Mouse (Mus musculus): ENCODE data around the gene B020031M17Rik. TPM values are rescaled to one million over a fixed set of nuclear protein-coding genes. Genes with fewer than 3 reads are reported as not detected.
A peak's percentile ranks its signal among the peaks of the same experiment; 100 is the strongest.
"Not testable (repeated sequence)": the region's sequence is repeated elsewhere in the genome, so short reads cannot be mapped to it uniquely, and the experiment has no call there.

The B020031M17Rik gene
- polyA plus RNA-seq, 1 experiment from 2014 or later, result not detected

DNA sequence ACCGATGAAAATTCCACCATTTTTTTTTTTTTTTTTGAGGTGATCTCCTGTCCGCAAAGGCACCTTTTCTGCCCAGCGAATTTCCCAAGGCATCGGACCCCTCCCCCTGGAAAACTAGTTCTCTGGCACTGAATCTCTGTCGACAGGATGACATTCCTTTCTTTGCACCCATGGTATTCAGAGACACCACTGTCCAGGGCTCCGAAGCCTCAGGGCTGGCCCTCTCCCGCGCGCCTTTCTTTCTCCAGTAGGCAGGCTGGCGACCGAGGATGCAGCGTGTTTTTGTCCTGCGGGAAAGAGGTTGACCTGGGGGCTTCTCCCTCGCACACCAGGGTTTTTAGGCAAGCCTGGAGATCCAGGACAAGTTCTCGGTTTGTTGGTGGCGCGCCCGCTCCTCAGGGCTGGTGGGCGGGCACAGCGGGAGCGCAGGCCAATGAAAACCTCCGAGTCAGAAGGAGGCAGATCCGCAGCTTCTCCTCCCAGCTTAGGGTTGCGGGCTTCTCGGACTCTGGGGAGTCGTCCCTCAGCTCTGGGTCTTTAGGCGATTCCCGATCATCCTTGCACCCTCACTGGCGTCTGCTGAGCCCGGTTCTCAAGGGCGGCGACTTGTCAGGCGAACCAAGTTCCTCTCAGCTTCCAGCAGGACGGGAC lies 14.8 kb upstream of the B020031M17Rik start:
- not testable (repeated sequence) for H3K4me3 ChIP-seq (ENCODE audit: low read depth, low read length); H3K36me3 ChIP-seq (ENCODE audit: control insufficient read depth, insufficient read depth, low read length); H3K27me3 ChIP-seq (ENCODE audit: control insufficient read depth, insufficient read depth, low read length); H3K4me2 ChIP-seq (ENCODE audit: low read depth, low read length, severe bottlenecking); DNase-seq (ENCODE audit: low spot score); H3K9ac ChIP-seq (ENCODE audit: low read length); H3K4me1 ChIP-seq (replicated peaks; ENCODE audit: control insufficient read depth, insufficient read depth, low read length); H3K9me3 ChIP-seq (ENCODE audit: control insufficient read depth, low read length); H3K27ac ChIP-seq (ENCODE audit: low read depth, low read length)
- peak; percentile 85 for ATAC-seq (replicated peaks; ENCODE audit: low FRiP score)
- WGBS, result 1% methylated on average over 14 of the region's 34 CpGs

DNA sequence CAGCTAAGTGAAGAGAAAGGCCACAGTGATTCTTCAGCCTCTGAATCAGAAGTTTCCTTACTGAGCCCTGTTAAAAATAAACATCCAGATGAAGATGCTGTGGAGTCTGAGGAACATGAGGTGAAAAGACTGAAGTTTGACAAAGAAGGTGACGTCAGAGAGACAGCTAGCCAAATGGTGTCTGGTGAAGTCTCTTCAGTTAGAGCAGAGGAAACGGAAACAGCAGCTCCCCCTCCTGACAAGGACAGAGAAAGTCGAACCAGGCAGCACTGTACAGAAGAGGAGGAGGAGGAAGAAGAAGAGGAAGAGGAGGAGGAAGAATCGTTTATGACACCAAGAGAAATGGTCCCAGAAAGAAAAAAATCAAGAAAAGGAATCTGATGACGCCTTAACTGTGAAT lies 12.2 kb upstream of the B020031M17Rik start:
- H3K4me2 ChIP-seq (ENCODE audit: low read depth, low read length, severe bottlenecking); H3K4me1 ChIP-seq (replicated peaks; ENCODE audit: control insufficient read depth, insufficient read depth, low read length); H3K9ac ChIP-seq (ENCODE audit: low read length); H3K27me3 ChIP-seq (ENCODE audit: control insufficient read depth, insufficient read depth, low read length); H3K9me3 ChIP-seq (ENCODE audit: control insufficient read depth, low read length); H3K36me3 ChIP-seq (ENCODE audit: control insufficient read depth, insufficient read depth, low read length); DNase-seq (ENCODE audit: low spot score); H3K4me3 ChIP-seq (ENCODE audit: low read depth, low read length); H3K27ac ChIP-seq (ENCODE audit: low read depth, low read length); ATAC-seq (replicated peaks; ENCODE audit: low FRiP score): not testable (repeated sequence)
- no CpG with 5 or more reads among the region's 5 CpGs for WGBS

DNA sequence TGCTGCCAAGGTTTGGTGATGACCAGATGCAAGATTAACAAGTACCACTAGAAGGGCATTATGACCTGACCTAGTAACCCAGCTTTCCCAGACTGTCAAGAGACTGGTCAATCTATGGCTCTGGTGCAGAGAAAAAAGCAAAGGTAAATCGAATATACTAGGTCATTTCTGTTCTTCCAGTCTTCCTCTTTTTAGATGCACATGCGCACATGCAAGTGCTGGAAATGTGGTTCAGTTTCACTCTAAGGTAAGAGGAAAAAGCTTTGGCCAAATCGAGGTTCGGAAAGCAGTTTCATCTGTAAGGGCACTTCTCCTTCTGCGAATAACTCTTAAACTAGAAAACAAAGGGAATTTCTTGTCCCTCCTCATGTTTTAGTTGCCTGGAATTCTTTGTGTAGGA lies 5.0 kb upstream of the B020031M17Rik start:
- not testable (repeated sequence) for H3K27me3 ChIP-seq (ENCODE audit: control insufficient read depth, insufficient read depth, low read length); H3K4me1 ChIP-seq (replicated peaks; ENCODE audit: control insufficient read depth, insufficient read depth, low read length); ATAC-seq (replicated peaks; ENCODE audit: low FRiP score); H3K9me3 ChIP-seq (ENCODE audit: control insufficient read depth, low read length); H3K36me3 ChIP-seq (ENCODE audit: control insufficient read depth, insufficient read depth, low read length); H3K4me2 ChIP-seq (ENCODE audit: low read depth, low read length, severe bottlenecking); H3K9ac ChIP-seq (ENCODE audit: low read length); H3K27ac ChIP-seq (ENCODE audit: low read depth, low read length); DNase-seq (ENCODE audit: low spot score); H3K4me3 ChIP-seq (ENCODE audit: low read depth, low read length)
- WGBS, result no CpG with 5 or more reads among the region's 5 CpGs

DNA sequence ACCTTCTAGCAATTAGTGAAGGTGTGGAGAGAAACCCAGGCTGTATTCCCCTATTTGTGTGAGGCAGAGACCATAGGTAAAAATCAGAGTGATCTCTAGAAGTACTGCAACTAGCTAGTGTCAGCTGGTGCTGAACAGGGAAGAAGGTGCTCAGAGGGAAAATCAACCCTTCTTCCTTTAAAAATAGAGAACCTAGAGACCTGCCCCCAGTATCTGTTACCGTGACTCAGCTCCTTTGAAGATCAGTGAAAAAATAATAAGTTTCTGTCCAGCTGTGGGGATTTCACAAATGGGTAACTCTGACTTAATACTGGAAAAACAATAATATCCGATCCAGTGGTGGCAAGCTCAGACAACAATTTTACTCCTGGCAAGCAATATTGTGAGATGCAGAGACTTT lies 4.5 kb upstream of the B020031M17Rik start:
- not testable (repeated sequence) for DNase-seq (ENCODE audit: low spot score); H3K4me3 ChIP-seq (ENCODE audit: low read depth, low read length); ATAC-seq (replicated peaks; ENCODE audit: low FRiP score); H3K9ac ChIP-seq (ENCODE audit: low read length); H3K4me2 ChIP-seq (ENCODE audit: low read depth, low read length, severe bottlenecking); H3K9me3 ChIP-seq (ENCODE audit: control insufficient read depth, low read length); H3K27me3 ChIP-seq (ENCODE audit: control insufficient read depth, insufficient read depth, low read length); H3K27ac ChIP-seq (ENCODE audit: low read depth, low read length); H3K36me3 ChIP-seq (ENCODE audit: control insufficient read depth, insufficient read depth, low read length); H3K4me1 ChIP-seq (replicated peaks; ENCODE audit: control insufficient read depth, insufficient read depth, low read length)
- WGBS, result 63% methylated on average over 1 of the region's 2 CpGs

DNA sequence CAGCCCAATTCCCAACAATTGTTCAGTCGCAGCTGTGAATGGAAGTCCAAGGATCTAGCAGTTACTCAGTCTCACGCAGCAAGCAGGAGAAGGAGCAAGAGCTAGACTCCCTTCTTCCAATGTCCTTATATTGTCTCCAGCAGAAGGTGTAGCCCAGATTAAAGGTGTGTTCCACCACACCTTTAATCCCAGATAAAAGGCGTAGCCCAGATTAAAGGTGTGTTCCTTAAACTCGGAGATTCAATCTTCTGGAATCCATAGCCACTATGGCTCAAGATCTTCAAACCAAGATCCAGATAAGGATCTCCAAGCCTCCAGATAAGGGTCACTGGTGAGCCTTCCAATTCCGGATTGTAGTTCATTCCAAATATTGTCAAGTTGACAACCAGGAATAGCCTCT lies 21.4 kb downstream of the B020031M17Rik start, which contains the start of gene Gm21761:
TSS of gene Gm21761 (minus strand) at position 101 of the 400 bp plus-strand sequence.
- H3K27me3 ChIP-seq (ENCODE audit: control insufficient read depth, insufficient read depth, low read length); H3K36me3 ChIP-seq (ENCODE audit: control insufficient read depth, insufficient read depth, low read length); DNase-seq (ENCODE audit: low spot score); H3K4me2 ChIP-seq (ENCODE audit: low read depth, low read length, severe bottlenecking); H3K9me3 ChIP-seq (ENCODE audit: control insufficient read depth, low read length); H3K9ac ChIP-seq (ENCODE audit: low read length); H3K27ac ChIP-seq (ENCODE audit: low read depth, low read length); H3K4me3 ChIP-seq (ENCODE audit: low read depth, low read length); ATAC-seq (replicated peaks; ENCODE audit: low FRiP score); H3K4me1 ChIP-seq (replicated peaks; ENCODE audit: control insufficient read depth, insufficient read depth, low read length): not testable (repeated sequence)
- no CpG with 5 or more reads among the region's 5 CpGs for WGBS

DNA sequence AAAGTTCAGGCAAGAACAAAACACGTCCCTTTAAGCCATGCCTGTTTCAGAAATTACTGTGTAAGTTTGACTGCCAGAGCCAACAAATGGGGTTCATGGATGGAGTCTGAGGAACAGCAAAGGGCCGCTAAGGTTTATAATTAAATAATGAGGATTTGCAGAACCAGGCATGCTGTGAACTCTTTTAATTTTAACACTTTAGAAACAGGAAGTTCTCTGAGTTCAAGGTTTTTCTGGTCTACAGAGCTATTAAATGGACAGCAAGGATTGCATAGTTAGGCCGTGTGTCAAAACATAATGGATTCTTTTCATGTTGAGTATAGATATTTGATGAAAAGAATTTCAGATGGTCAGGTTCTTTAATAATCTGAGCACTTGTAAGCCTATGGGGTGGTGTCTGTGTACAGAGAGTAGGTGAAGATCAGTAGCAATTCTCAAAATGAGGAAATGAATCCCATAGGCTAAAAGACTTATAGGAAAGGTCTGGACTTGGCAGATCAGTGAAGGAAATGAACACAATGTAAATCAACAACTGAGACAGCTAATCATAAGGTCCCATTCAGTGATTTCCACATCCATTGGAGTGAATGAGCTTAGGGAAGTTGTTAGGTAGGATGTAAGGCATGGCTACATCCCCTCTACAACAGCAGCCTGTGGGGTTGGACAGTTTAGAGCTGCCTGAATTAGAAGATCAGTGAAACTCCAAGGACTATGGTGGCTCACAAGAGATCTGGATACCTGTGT lies 25.8 kb downstream of the B020031M17Rik start:
- not testable (repeated sequence) for H3K4me2 ChIP-seq (ENCODE audit: low read depth, low read length, severe bottlenecking); DNase-seq (ENCODE audit: low spot score); H3K27me3 ChIP-seq (ENCODE audit: control insufficient read depth, insufficient read depth, low read length); H3K4me3 ChIP-seq (ENCODE audit: low read depth, low read length); H3K9me3 ChIP-seq (ENCODE audit: control insufficient read depth, low read length); H3K4me1 ChIP-seq (replicated peaks; ENCODE audit: control insufficient read depth, insufficient read depth, low read length); H3K36me3 ChIP-seq (ENCODE audit: control insufficient read depth, insufficient read depth, low read length); ATAC-seq (replicated peaks; ENCODE audit: low FRiP score); H3K27ac ChIP-seq (ENCODE audit: low read depth, low read length); H3K9ac ChIP-seq (ENCODE audit: low read length)
- 88% methylated on average over 2 of the region's 3 CpGs for WGBS

DNA sequence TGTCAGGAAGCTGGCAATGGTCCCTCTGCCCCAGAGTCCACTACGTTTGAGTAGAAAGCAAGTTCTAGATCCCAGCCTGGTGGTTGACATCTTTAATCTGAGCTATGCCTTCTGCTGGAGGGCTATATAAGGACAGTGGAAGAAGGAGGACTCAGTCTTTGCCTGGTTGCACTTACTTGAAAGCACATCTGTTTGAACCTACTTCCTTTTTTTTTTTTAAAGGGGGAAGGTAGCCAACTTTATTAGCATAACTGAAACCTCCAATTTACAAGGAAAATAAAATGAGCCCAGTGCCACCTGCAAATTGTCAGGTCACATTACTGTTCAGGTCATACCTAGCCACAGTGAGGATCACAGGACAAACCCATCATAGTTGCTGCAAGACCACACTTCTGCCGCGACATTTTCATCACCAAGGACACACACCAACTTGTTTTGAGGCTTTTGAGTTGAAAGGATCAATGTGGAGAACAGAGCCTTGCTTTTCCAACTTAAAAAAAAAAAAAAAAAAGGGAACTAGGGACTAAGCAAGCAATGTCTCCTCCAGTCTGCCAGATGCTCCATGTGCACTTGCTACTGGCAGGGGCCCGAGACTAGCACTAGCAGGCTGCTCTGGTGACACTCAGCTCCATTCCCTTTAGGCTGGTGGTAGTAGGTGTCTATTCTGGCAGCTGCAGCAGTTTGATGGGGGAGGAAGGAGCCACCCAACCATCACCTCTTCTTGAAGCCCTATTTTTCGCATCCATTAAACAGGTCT lies 33.5 kb downstream of the B020031M17Rik start:
- H3K9me3 ChIP-seq (ENCODE audit: control insufficient read depth, low read length); H3K9ac ChIP-seq (ENCODE audit: low read length); H3K36me3 ChIP-seq (ENCODE audit: control insufficient read depth, insufficient read depth, low read length); ATAC-seq (replicated peaks; ENCODE audit: low FRiP score); H3K4me1 ChIP-seq (replicated peaks; ENCODE audit: control insufficient read depth, insufficient read depth, low read length); H3K27ac ChIP-seq (ENCODE audit: low read depth, low read length); DNase-seq (ENCODE audit: low spot score); H3K27me3 ChIP-seq (ENCODE audit: control insufficient read depth, insufficient read depth, low read length); H3K4me2 ChIP-seq (ENCODE audit: low read depth, low read length, severe bottlenecking); H3K4me3 ChIP-seq (ENCODE audit: low read depth, low read length): not testable (repeated sequence)
- 79% methylated on average over 4 of the region's 5 CpGs for WGBS

DNA sequence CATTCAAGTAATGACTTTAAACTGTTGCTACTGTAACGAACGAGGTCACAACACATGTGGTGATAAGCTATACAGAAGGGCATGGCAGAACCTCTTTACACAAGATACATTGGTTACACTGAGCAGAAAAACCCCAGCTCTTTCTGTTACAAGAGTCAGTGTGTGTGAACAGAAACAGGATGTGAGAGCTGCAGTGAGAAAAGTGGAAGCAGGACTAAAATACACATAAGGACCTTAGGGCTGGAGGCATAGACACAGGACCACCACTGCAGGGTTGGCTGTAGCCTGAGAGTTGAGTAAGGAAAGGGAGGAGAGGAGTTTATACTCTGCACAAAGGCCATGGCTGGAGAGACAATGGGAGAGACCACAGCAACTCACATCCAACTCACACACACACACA lies 34.2 kb downstream of the B020031M17Rik start:
- H3K36me3 ChIP-seq (ENCODE audit: control insufficient read depth, insufficient read depth, low read length); H3K27me3 ChIP-seq (ENCODE audit: control insufficient read depth, insufficient read depth, low read length); H3K9me3 ChIP-seq (ENCODE audit: control insufficient read depth, low read length); DNase-seq (ENCODE audit: low spot score); ATAC-seq (replicated peaks; ENCODE audit: low FRiP score); H3K27ac ChIP-seq (ENCODE audit: low read depth, low read length); H3K4me3 ChIP-seq (ENCODE audit: low read depth, low read length); H3K4me1 ChIP-seq (replicated peaks; ENCODE audit: control insufficient read depth, insufficient read depth, low read length); H3K9ac ChIP-seq (ENCODE audit: low read length); H3K4me2 ChIP-seq (ENCODE audit: low read depth, low read length, severe bottlenecking): not testable (repeated sequence)
- whole genome bisulfite sequencing, result 76% methylated on average over 2 of the region's 2 CpGs

Data from forebrain, embryonic 11.5 days (tissue).